Mouse (Mus musculus) B cell, adult 2 months (primary cell): ENCODE measurements around the gene Zfp664.

ENCODE experiments used
- DNase-seq, 2 experiments: peaks; one replicate each; pipeline ENCODE4 v3.0.0; 2022

Zfp664 gene

DNA sequence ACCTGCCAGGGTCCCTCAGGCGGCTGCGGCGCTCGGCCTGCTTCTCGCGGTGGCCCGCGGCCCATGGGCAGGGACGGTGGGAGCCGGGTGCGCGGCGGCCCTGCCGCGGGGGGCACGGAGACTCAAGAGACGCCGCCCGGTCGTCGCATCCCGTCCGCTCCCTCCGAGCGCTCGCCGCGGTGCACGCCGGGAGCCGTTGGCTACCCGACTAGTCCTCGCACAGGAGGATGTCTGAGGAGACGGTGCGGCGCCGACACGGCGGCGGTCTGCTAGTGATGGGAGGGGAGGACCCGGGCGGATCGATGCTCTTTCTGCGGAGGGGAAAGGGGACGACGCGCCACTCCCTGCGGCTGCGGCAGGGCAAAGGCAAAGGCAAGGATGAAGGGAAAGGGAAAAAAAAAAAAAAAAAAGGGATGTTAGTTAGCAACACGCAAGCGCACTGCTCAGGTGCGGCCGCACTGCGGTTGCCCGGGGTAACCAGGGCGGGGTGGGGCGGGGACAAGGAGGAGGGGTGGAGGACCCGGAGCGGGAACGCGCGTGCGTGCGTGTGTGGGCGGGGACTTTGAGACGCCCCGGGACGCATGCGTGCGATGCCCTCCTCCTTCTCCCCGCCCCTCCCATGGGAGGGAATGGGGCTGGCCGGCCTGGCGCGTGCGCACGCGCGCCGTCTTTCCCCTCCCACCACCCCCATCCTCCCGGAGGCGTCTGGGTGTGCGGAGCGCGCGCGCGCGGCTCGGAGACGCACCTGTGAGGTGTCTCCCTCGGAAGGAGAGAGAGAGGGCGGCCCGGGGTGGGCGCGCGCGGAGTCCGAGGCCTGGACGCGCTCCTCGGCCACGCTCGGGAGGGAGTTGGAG, at the start of gene Zfp664, which contains the start of gene Ccdc92:
Gene Zfp664 (plus strand): TSS at position 679 of the 854 bp plus-strand sequence.
Gene Ccdc92 (minus strand): TSS at position 412 of the 854 bp plus-strand sequence.
- peak; percentile 99 for DNase-seq

- DNase-seq: no peak
These were observed 47.7 kb upstream of the Zfp664 start for GRCm38 (mm10) chr5:124814797-124815196.

DNA sequence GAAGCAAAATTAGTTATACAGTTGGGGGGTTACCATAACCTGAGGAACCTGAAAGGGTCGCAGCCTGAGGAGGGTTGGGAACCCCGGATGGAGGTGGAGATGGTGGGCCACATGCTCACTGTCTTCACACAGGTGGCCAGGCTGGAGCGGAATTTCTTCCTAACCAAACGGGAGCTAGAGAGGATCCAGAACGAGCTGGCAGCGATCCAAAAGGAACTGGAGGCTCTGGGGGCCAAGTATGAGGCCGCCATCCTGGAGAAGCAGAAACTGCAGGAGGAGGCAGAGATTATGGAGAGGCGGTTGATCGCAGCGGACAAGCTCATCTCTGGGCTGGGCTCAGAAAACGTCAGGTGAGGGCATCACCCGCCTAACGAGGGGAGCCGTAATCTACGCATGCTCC, 45.4 kb upstream of the Zfp664 start:
- DNase-seq: no peak

GRCm38 (mm10) chr5:124822128-124822894, 40.2 kb upstream of the Zfp664 start:
- DNase-seq: no peak

DNA sequence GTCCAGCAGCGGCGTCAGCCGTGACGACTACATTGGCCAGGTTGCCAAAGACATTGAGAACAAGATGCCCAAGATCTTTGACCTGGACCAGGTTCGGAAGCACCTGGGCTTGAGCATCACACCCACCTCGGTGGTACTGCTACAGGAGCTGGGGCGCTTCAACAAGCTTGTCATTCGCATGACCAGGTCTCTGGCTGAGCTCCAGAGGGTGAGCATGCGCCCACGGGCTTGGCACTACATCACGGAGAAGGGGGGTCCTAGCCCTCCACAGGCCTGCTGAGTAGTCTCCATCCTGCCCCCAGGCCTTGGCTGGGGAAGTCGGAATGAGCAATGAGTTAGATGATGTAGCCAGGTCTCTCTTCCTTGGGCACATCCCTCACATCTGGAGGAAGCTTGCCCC, 32.2 kb upstream of the Zfp664 start:
- no peak for DNase-seq

DNA sequence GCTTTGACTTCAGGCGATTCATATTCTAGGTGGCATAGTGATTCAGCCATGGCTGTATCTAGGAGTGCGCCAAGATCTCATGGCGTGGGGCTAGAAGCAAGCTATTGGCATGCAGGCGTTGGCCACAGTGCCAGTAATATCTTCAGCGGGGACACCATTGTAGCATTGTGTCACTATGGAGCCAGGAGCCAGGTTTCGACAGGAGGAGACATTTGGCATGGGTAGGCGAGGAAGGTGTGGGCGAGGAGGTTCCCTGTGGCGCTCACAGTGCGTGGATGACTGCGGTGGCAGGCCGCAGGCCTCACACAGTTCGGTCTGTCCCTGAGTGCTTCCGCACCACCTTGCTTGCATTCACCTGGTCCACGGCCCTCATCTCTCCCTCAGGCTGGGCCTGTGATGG, 27.3 kb upstream of the Zfp664 start:
- DNase-seq: no peak

GRCm38 (mm10) chr5:124836075-124836474, 26.4 kb upstream of the Zfp664 start:
- DNase-seq: no peak

DNA sequence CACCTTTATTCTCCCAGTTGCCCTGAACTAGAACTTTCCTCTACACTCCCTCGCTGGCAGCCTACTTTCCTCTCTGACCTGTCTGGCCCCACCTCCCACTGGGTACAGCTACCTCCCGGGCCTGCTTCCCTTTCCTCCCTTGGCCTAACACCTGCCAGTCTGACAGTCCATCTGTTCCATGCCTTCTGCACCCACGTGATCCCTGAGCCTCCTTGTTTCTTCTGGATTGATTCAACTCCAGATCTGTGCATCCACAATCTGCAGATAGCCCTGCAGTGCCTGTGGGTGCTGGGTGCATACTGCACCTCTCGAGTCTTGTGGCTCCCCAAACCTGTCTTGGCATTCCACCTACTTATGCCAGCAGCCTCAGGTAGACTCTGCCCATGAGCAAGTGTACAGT, 25.9 kb upstream of the Zfp664 start:
- no peak for DNase-seq

- DNase-seq: no peak
These were observed 22.3 kb upstream of the Zfp664 start for GRCm38 (mm10) chr5:124840202-124840601.

DNA sequence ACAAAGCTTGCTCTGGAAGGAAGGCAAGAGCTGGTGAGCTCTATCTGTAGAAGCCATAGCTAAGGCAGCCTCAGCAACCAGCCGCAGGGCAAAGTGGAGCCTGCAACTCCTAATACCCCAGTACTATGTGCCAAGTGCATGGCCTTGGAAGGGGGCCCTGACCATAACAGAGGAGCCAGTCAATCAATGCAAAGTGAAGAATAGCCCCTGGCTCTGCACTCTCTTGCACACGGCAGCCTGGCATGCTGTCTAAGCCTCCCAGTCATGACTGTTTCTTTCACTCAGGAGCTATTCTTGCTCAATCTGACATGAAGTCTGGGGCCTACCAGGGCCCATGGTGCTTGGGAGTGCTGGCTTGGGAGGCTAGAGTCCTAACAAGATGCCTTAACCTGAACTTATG, 21.8 kb upstream of the Zfp664 start:
- no peak for DNase-seq

GRCm38 (mm10) chr5:124843386-124843785, 19.1 kb upstream of the Zfp664 start:
- no peak for DNase-seq

GRCm38 (mm10) chr5:124844929-124845328, 17.6 kb upstream of the Zfp664 start:
- no peak for DNase-seq

GRCm38 (mm10) chr5:124847014-124847413, 15.5 kb upstream of the Zfp664 start:
- no peak for DNase-seq

- no peak for DNase-seq
These were observed 13.5 kb upstream of the Zfp664 start for GRCm38 (mm10) chr5:124848994-124849393.

- DNase-seq: no peak
These were observed 10.9 kb upstream of the Zfp664 start for GRCm38 (mm10) chr5:124851572-124851971.

- no peak for DNase-seq
These were observed 10.2 kb upstream of the Zfp664 start for GRCm38 (mm10) chr5:124852294-124852693.

- no peak for DNase-seq
These were observed 9.4 kb upstream of the Zfp664 start for GRCm38 (mm10) chr5:124853079-124853478.

DNA sequence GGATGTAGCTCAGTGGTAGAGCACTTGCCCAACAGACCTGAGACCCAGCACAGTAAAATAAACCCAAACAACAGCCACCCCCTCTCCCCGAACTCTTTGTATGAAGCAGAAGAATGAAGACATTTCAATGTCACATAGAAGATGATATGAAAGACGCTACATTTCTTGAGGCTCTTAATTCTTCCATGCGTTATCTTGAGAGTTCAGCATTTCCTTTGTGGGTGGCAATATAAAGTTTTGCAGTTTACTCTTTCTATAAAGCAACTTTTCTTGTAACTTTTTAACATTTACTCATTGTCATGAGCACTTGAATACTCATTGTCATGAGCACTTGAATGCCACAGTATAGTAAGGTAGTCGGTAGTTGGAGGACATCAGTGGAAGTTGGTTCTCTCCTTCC, 8.3 kb upstream of the Zfp664 start:
- no peak for DNase-seq

DNA sequence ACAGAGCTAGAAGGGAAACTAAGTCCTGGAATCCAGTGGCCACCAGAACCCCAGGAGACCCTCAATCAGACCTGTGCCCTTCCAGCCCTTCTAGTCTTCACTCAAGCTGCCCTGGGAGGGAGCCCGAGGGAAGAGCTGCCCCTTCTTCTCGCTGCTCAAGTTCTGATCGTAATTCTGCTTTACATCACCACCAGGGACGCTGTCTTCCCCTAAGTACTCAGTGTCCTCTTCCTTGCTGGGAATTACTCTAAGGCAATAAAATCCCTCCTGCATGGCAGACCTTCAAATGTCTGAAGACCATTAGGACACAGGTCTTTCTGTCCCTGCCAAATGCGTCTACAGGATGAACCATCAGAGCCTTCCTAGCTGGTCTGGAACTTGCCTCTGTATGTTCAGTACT, 2.5 kb upstream of the Zfp664 start:
- DNase-seq: peak; percentile 23 to 27

GRCm38 (mm10) chr5:124861463-124861862, 1.0 kb upstream of the Zfp664 start:
- peak; percentile 64 to 67 for DNase-seq

DNA sequence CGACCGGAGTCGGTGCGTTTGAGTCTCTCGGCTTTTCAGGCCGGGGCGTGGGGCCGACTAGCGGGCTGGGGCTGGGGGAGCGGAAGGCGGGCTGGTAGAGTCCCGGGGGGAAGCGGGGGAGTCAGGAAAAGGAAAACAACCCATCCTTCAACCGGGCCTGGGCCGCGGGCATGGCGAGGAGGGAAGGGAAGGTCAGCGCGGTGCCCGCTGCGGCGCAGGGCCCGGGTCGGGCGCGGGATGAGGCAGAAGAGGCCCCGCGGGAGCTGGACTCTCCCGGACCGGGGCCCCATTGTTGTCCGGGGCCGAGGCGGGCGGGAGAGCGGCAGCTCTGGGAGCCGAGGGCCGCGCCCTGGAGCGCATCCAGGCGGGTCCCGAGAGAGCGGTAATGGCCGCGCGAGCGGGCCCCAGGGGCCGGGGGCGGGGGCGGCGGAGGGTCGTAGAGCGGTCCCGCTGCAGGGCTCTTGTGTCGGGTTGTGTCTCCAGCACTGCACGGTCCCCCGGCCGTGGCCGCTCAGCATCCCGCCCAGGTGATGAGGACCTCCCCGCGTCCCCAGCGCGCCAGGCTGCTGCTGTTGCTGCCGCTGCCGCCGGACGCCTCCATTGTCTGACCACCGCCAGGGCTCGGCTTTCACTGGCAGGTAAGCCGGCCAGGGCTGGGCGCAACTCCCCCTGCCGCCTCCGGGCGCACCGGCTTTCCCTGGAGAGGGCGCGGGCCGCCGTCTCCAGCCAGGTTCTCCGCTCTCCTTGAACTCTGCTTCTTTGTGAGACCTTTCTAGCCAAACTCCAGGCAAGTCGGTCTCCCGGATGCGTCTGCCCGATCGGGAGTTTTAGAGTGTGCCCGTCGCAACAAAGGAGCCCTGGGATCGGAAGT, 615 bp downstream of the Zfp664 start:
- DNase-seq: peak; percentile 27 to 36

DNA sequence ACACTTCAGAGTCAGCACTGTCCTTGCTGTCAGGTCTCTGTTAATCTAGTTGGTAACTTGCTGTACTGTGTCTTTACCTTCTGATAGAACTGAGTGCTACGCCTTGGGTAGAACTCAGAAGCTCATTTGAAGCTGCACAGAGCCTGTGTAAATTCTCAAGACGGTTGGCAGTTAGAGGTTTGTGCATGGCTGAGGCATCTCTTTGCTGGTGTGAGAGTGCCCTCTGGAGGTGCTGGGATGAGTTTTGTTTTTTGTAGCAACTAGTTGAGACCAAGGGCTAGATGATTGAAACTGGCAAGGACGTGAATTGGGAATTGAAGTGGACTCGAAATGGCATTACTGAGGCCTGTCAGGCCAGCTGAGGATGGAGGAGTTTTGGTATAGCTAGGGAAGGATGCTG, 6.5 kb downstream of the Zfp664 start:
- peak; percentile 71 to 76 for DNase-seq

- DNase-seq: no peak
These were observed 9.5 kb downstream of the Zfp664 start for GRCm38 (mm10) chr5:124872033-124872432.
